In genomic region chr3:90280708-90281107, GRCm38 (mm10) we compare ENCODE assay signal across 29 mouse cellular contexts. TPM values are rescaled to one million over a fixed set of nuclear protein-coding genes. Genes with fewer than 3 reads are reported as not detected.
DNase-seq lines count a peak whose midpoint lies in the region; ATAC-seq and TF ChIP-seq lines count a peak whose summit lies in the region.
"Had no signal": no experiment of that assay in that cellular context is flagged by ENCODE, and none has a peak within 500 bp of the region (broad histone marks: within the 10 kb centered on the region; RNA-seq: fewer than 3 reads in every experiment).

No protein-coding gene starts in this region.

- H3K4me3 ChIP-seq in left cerebral cortex, adult 2 months, result no peak overlapping the region
- no peak overlapping the region for H3K4me3 ChIP-seq in cortical plate, adult 2 months (ENCODE audit: insufficient read depth, low read length)
- H3K4me3 ChIP-seq: embryonic facial prominence, embryonic 12.5 days; hindbrain, embryonic 12.5 days; intestine, embryonic 15.5 days; limb, embryonic 10.5 days; limb, embryonic 15.5 days; liver, embryonic 13.5 days; midbrain, embryonic 15.5 days had no signal

- H3K4me1 ChIP-seq in cortical plate, adult 2 months (ENCODE audit: control insufficient read depth, insufficient read depth, low read length), result no peaks in the 10 kb centered on the region
- H3K4me1 ChIP-seq: embryonic facial prominence, embryonic 12.5 days; hindbrain, embryonic 12.5 days; intestine, embryonic 15.5 days; limb, embryonic 15.5 days; midbrain, embryonic 15.5 days had no signal

- peak; percentile 77 for DNase-seq in heart, adult 11 months
- DNase-seq in heart, adult 9 months (ENCODE audit: low spot score in 2 of 2), result no peak
- DNase-seq in left cerebral cortex, adult 2 months (ENCODE audit: extremely low spot score in 1 of 2, low spot score in 2 of 2), result no peak
- DNase-seq in left cerebral cortex, postnatal 4 days, result no peak
- DNase-seq in brain, adult 2 months (ENCODE audit: low read depth, low spot score), result peak; percentile 84
- DNase-seq: adrenal gland, adult 8-10 months; B cell, adult 2 months; cerebellum, postnatal 14 days; embryo, embryonic 11 days; heart, postnatal 36 days; kidney, adult 2 months; kidney, postnatal 36 days; liver, embryonic 13.5 days; lung, adult 18-20 months; lung, postnatal 14 days; thymus, postnatal 25 days had no signal

- peak overlapping the region; percentile 72 for H3K27ac ChIP-seq in left cerebral cortex, adult 2 months
- peak overlapping the region; percentile 72 for H3K27ac ChIP-seq in cortical plate, adult 2 months (ENCODE audit: insufficient read depth, low read length)
- H3K27ac ChIP-seq: embryonic facial prominence, embryonic 12.5 days; hindbrain, embryonic 12.5 days; hindbrain, postnatal 0 days; intestine, embryonic 15.5 days; limb, embryonic 10.5 days; limb, embryonic 15.5 days; liver, embryonic 13.5 days; midbrain, embryonic 15.5 days had no signal

- intact Hi-C loops in left cerebral cortex, adult 2 months (cut with DNase I), result no loop called here
- intact Hi-C loops in left cerebral cortex, postnatal 4 days (cut with DNase I), result no loop called here

- TF ChIP-seq POLR2A in cortical plate, adult 2 months (IDR thresholded peaks at IDR 0.05; ENCODE audit: extremely low read depth, insufficient read depth, low read length), result no peak

- ATAC-seq in CD4-positive, CD25-positive, alpha-beta regulatory T cell, adult 4 months, result no peak
- ATAC-seq: forebrain, embryonic 14.5 days; hindbrain, postnatal 0 days; intestine, embryonic 15.5 days; midbrain, embryonic 15.5 days had no signal

- TF ChIP-seq CTCF in left cerebral cortex, adult 2 months (IDR thresholded peaks at IDR 0.05), result no peak
- no peak for TF ChIP-seq CTCF in cortical plate, adult 2 months (IDR thresholded peaks at IDR 0.05; ENCODE audit: extremely low read depth, insufficient read depth, low read length)

RNA-seq across cellular contexts. Expression of gene Gatad2b, which starts 12.3 kb away (rescaled TPM):
- 100 to 1,000 TPM in 1 of 2 experiments, 10 to 100 TPM in 1; 93.5 to 103 TPM for total RNA-seq in left cerebral cortex, adult 2 months (2021)
- 100 to 1,000 TPM; 101 to 117 TPM for total RNA-seq in left cerebral cortex, postnatal 4 days (2021)
- 33.2 and 35.4 TPM in 2 replicates for polyA plus RNA-seq in cortical plate, adult 2 months (2012; rRNA removed)
- 10 to 100 TPM; 25.2 to 26.2 TPM for polyA plus RNA-seq in CD4-positive, CD25-positive, alpha-beta regulatory T cell, adult 4 months (2017; shearing (Covaris generic))

RNA-seq across cellular contexts. Expression of gene Dennd4b, which starts 15.7 kb away (rescaled TPM):
- 10 to 100 TPM; 35.0 to 36.7 TPM for total RNA-seq in left cerebral cortex, adult 2 months (2021)
- 10 to 100 TPM; 29.8 to 29.9 TPM for total RNA-seq in left cerebral cortex, postnatal 4 days (2021)
- polyA plus RNA-seq in cortical plate, adult 2 months (2012; rRNA removed), result 40.4 and 47.3 TPM in 2 replicates
- 10 to 100 TPM; 17.9 to 28.0 TPM for polyA plus RNA-seq in CD4-positive, CD25-positive, alpha-beta regulatory T cell, adult 4 months (2017; shearing (Covaris generic))

RNA-seq across cellular contexts. Expression of gene Crtc2, which starts 26.7 kb away (rescaled TPM):
- 10 to 100 TPM; 39.5 to 43.6 TPM for total RNA-seq in left cerebral cortex, adult 2 months (2021)
- 10 to 100 TPM; 29.6 to 31.4 TPM for total RNA-seq in left cerebral cortex, postnatal 4 days (2021)
- polyA plus RNA-seq in cortical plate, adult 2 months (2012; rRNA removed), result 45.7 and 48.8 TPM in 2 replicates
- polyA plus RNA-seq in CD4-positive, CD25-positive, alpha-beta regulatory T cell, adult 4 months (2017; shearing (Covaris generic)), result 10 to 100 TPM; 34.0 to 50.6 TPM

RNA-seq across cellular contexts. Expression of gene Slc39a1, which starts 32.7 kb away (rescaled TPM):
- 10 to 100 TPM; 38.8 to 43.0 TPM for total RNA-seq in left cerebral cortex, adult 2 months (2021)
- total RNA-seq in left cerebral cortex, postnatal 4 days (2021), result 10 to 100 TPM; 41.2 TPM
- 32.4 and 34.5 TPM in 2 replicates for polyA plus RNA-seq in cortical plate, adult 2 months (2012; rRNA removed)
- 10 to 100 TPM; 36.5 to 50.4 TPM for polyA plus RNA-seq in CD4-positive, CD25-positive, alpha-beta regulatory T cell, adult 4 months (2017; shearing (Covaris generic))

RNA-seq across cellular contexts. Expression of gene Creb3l4, which starts 37.4 kb away (rescaled TPM):
- total RNA-seq in left cerebral cortex, adult 2 months (2021), result under 1 TPM; 0.42 to 0.50 TPM
- total RNA-seq in left cerebral cortex, postnatal 4 days (2021), result under 1 TPM; 0.24 to 0.28 TPM
- polyA plus RNA-seq in cortical plate, adult 2 months (2012; rRNA removed), result 0.27 and 0.49 TPM in 2 replicates
- polyA plus RNA-seq in CD4-positive, CD25-positive, alpha-beta regulatory T cell, adult 4 months (2017; shearing (Covaris generic)), result under 1 TPM in 1 of 2 experiments, not detected in 1; 0.20 TPM
- total RNA-seq: gastrocnemius, adult 8-10 months; heart, postnatal 36 days; layer of hippocampus, postnatal 14 days; neutrophil, adult 5-6 weeks had no signal

Comparison
In these comparisons a context has a peak if more than half of its experiments do, and no peak if none do; other contexts are left out.
1. DNase-seq: peak in heart, adult 11 months (single experiment) and brain, adult 2 months (single experiment); none in heart, adult 9 months (0 of 2), left cerebral cortex, adult 2 months (0 of 2) and left cerebral cortex, postnatal 4 days (single experiment).